Mouse (Mus musculus) ovary, postnatal 14 days (tissue): ENCODE data around the gene Nckap5.

Experiments
- DNase-seq: peaks from one replicate; pipeline ENCODE4 v3.0.0; 2022; ENCODE audit warnings: low spot score

The Nckap5 gene

GRCm38 (mm10) chr1:126700978-126701320, 129.7 kb downstream of the Nckap5 start:
- no peak for DNase-seq

GRCm38 (mm10) chr1:126700063-126700977, 130.3 kb downstream of the Nckap5 start:
- DNase-seq, result no peak

GRCm38 (mm10) chr1:126693585-126693984, 137.0 kb downstream of the Nckap5 start:
- DNase-seq, result no peak

- DNase-seq, result no peak
Measured at GRCm38 (mm10) chr1:126688593-126688992, 142.0 kb downstream of the Nckap5 start.

GRCm38 (mm10) chr1:126686678-126687077, 143.9 kb downstream of the Nckap5 start:
- no peak for DNase-seq

GRCm38 (mm10) chr1:126683621-126684445, 146.8 kb downstream of the Nckap5 start:
- DNase-seq, result peak; percentile 58

- no peak for DNase-seq
Measured at GRCm38 (mm10) chr1:126681773-126682172, 148.8 kb downstream of the Nckap5 start.

- no peak for DNase-seq
Measured at GRCm38 (mm10) chr1:126679348-126679747, 151.3 kb downstream of the Nckap5 start.

GRCm38 (mm10) chr1:126677280-126677679, 153.3 kb downstream of the Nckap5 start:
- DNase-seq, result no peak

- no peak for DNase-seq
Measured at GRCm38 (mm10) chr1:126676769-126677168, 153.8 kb downstream of the Nckap5 start.

- DNase-seq, result no peak
Measured at GRCm38 (mm10) chr1:126675142-126675541, 155.5 kb downstream of the Nckap5 start.

GRCm38 (mm10) chr1:126673238-126673637, 157.4 kb downstream of the Nckap5 start:
- no peak for DNase-seq

- no peak for DNase-seq
Measured at GRCm38 (mm10) chr1:126670507-126670906, 160.1 kb downstream of the Nckap5 start.

GRCm38 (mm10) chr1:126660098-126660999, 170.2 kb downstream of the Nckap5 start:
- no peak for DNase-seq

GRCm38 (mm10) chr1:126658731-126659130, 171.9 kb downstream of the Nckap5 start:
- no peak for DNase-seq

- no peak for DNase-seq
Measured at GRCm38 (mm10) chr1:126656246-126656645, 174.4 kb downstream of the Nckap5 start.

- no peak for DNase-seq
Measured at GRCm38 (mm10) chr1:126652085-126652484, 178.5 kb downstream of the Nckap5 start.

GRCm38 (mm10) chr1:126650806-126651205, 179.8 kb downstream of the Nckap5 start:
- no peak for DNase-seq

- DNase-seq, result no peak
Measured at GRCm38 (mm10) chr1:126642751-126643150, 187.8 kb downstream of the Nckap5 start.

- no peak for DNase-seq
Measured at GRCm38 (mm10) chr1:126639463-126639862, 191.1 kb downstream of the Nckap5 start.

GRCm38 (mm10) chr1:126637515-126637914, 193.1 kb downstream of the Nckap5 start:
- no peak for DNase-seq

- DNase-seq, result no peak
Measured at GRCm38 (mm10) chr1:126626206-126626605, 204.4 kb downstream of the Nckap5 start.
